Mouse (Mus musculus): Measurements from ENCODE around the gene Chrna3.

DNA sequence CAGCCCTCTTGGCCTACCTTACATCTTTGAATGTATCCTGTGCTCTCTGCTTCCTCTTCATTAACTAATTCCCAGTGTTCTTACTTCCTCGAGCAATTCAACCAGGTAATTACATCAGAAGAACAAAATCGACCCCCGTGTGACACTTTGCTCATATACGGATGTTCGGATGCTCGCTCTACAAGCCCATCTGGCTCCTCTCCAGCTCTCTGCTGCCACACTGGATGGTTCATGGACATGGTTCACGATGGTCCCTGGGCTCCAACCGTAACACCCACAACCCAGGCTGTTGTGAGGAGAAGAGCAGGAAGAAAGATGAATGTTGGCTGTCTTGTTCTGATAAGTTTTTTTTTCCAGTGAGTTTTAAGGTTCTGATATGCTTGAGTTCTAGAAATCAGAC lies 12.6 kb upstream of the Chrna3 start:
- TF ChIP-seq POLR2A (IDR thresholded peaks at IDR 0.05; ENCODE audit: extremely low read depth, insufficient read depth, low read length) (no peak), CTCF (IDR thresholded peaks at IDR 0.05; ENCODE audit: low read depth, low read length) (no peak)
